Mouse (Mus musculus): ENCODE measurements around the gene Hsd3b4.
"Not testable (repeated sequence)": the region's sequence is repeated elsewhere in the genome, so short reads cannot be mapped to it uniquely, and the experiment has no call there.

Gene Hsd3b4

GRCm38 (mm10) chr3:98510414-98510813 lies at the start of gene Hsd3b4:
Gene Hsd3b4 (minus strand): TSS chr3:98510514.
- DNase-seq, result not testable (repeated sequence)

- DNase-seq, result not testable (repeated sequence)
These were observed 40.5 kb upstream of the Hsd3b4 start for GRCm38 (mm10) chr3:98550832-98551231.

- not testable (repeated sequence) for DNase-seq
These were observed 39.9 kb upstream of the Hsd3b4 start for GRCm38 (mm10) chr3:98550215-98550614.

- DNase-seq, result not testable (repeated sequence)
These were observed 38.2 kb upstream of the Hsd3b4 start for GRCm38 (mm10) chr3:98548495-98548894.

- not testable (repeated sequence) for DNase-seq
These were observed 37.3 kb upstream of the Hsd3b4 start for GRCm38 (mm10) chr3:98547641-98548040.

GRCm38 (mm10) chr3:98524978-98525377 lies 14.7 kb upstream of the Hsd3b4 start:
- DNase-seq, result not testable (repeated sequence)

GRCm38 (mm10) chr3:98524552-98524951 lies 14.2 kb upstream of the Hsd3b4 start:
- DNase-seq, result not testable (repeated sequence)

- not testable (repeated sequence) for DNase-seq
These were observed 12.5 kb upstream of the Hsd3b4 start for GRCm38 (mm10) chr3:98522779-98523178.

GRCm38 (mm10) chr3:98507229-98507628 lies 3.1 kb downstream of the Hsd3b4 start:
- not testable (repeated sequence) for DNase-seq

GRCm38 (mm10) chr3:98497401-98497800 lies 12.9 kb downstream of the Hsd3b4 start:
- DNase-seq, result not testable (repeated sequence)

GRCm38 (mm10) chr3:98496762-98497161 lies 13.6 kb downstream of the Hsd3b4 start:
- not testable (repeated sequence) for DNase-seq

GRCm38 (mm10) chr3:98495055-98495454 lies 15.3 kb downstream of the Hsd3b4 start:
- not testable (repeated sequence) for DNase-seq

- DNase-seq, result not testable (repeated sequence)
These were observed 16.1 kb downstream of the Hsd3b4 start for GRCm38 (mm10) chr3:98494184-98494583.

GRCm38 (mm10) chr3:98471499-98471898 lies 38.8 kb downstream of the Hsd3b4 start:
- DNase-seq, result not testable (repeated sequence)

- not testable (repeated sequence) for DNase-seq
These were observed 39.3 kb downstream of the Hsd3b4 start for GRCm38 (mm10) chr3:98471057-98471456.

GRCm38 (mm10) chr3:98469323-98469722 lies 41.0 kb downstream of the Hsd3b4 start:
- not testable (repeated sequence) for DNase-seq

GRCm38 (mm10) chr3:98457026-98457425 lies 53.3 kb downstream of the Hsd3b4 start, which contains the start of gene Gm4450:
Gene Gm4450 (minus strand): TSS chr3:98457126.
- not testable (repeated sequence) for DNase-seq

GRCm38 (mm10) chr3:98453786-98454185 lies 56.5 kb downstream of the Hsd3b4 start:
- not testable (repeated sequence) for DNase-seq
